Mouse (Mus musculus) G1E (cell line): Measurements from ENCODE around the gene Ifne. TPM values are rescaled to one million over a fixed set of nuclear protein-coding genes. Genes with fewer than 3 reads are reported as not detected.

Source experiments
- ATAC-seq: 2 replicates; pipeline ENCODE4 v1.8.0; 2016; ENCODE audit warnings: mild to moderate bottlenecking; ENCODE audit not compliant: insufficient number of reproducible peaks, poor library complexity, low FRiP score, severe bottlenecking; ENCODE audit errors: extremely low read depth
- DNase-seq: peaks from one replicate; pipeline ENCODE4 v3.0.0; 2012; ENCODE audit warnings: low spot score
- H3K27me3 ChIP-seq: 2 replicates; pipeline ENCODE4 v1.6.1; 2012; ENCODE audit warnings: mild to moderate bottlenecking, low read length, inconsistent platforms; ENCODE audit not compliant: insufficient read depth
- H3K36me3 ChIP-seq: replicated peaks from 2 replicates; pipeline ENCODE3; 2012; ENCODE audit warnings: mild to moderate bottlenecking, inconsistent platforms
- H3K4me1 ChIP-seq: 2 replicates; pipeline ENCODE4 v1.6.1; 2012; ENCODE audit warnings: low read depth, low read length, inconsistent platforms, mixed read lengths; ENCODE audit not compliant: insufficient read depth
- H3K4me3 ChIP-seq: 2 replicates; pipeline ENCODE4 v1.5.1; 2012; ENCODE audit warnings: low read depth, mild to moderate bottlenecking, inconsistent platforms, low read length, moderate library complexity, mixed read lengths
- H3K9me3 ChIP-seq: replicated peaks from 2 replicates; pipeline ENCODE4 v1.6.1; 2012; ENCODE audit warnings: inconsistent platforms
- CTCF ChIP-seq: IDR thresholded peaks from 2 replicates; pipeline ENCODE4 v1.5.1; 2012; ENCODE audit warnings: low read depth, low read length, inconsistent platforms, mixed read lengths
- GATA1 ChIP-seq: IDR thresholded peaks from 2 replicates; pipeline ENCODE4 v1.6.1; 2012; ENCODE audit warnings: borderline replicate concordance, low read length, inconsistent platforms, mixed read lengths
- GATA2 ChIP-seq: IDR thresholded peaks from 2 replicates; pipeline ENCODE4 v1.6.1; 2012; ENCODE audit warnings: low read depth, low read length, inconsistent platforms, borderline replicate concordance
- POLR2AphosphoS5 ChIP-seq: IDR thresholded peaks from 2 replicates; pipeline ENCODE4 v1.6.1; 2012; ENCODE audit warnings: low read depth, low read length, inconsistent platforms; ENCODE audit not compliant: insufficient replicate concordance
- TAL1 ChIP-seq: conservative IDR thresholded peaks from 2 replicates; pipeline ENCODE4 v1.6.1; 2012; ENCODE audit warnings: low read depth, low read length, inconsistent platforms, mixed read lengths
- polyA plus RNA-seq: library from polyadenylated mRNA; stranded (reverse); fragments of >175 nt; gene quantifications from 2 replicates; pipeline ENCODE4 v1.2.3, GENCODE M21; 2012
- total RNA-seq, 2 experiments: library from RNA; stranded (forward) in 1 of 2; stranded (reverse) in 1 of 2; fragments of 200-1000 nt in 1 of 2; fragments of >200 nt in 1 of 2; fragmentation: Nextera tagmentation in 1 of 2; gene quantifications; 2 replicates each; pipeline ENCODE4 v1.2.3; 2014 to 2017

Ifne gene
- total RNA-seq (2014; fragmentation: Nextera tagmentation) (not detected in 2 replicates), total RNA-seq (2017) (0.23 TPM in 1 of 2 replicates, not detected in the other), polyA plus RNA-seq (not detected in 2 replicates)

GRCm38 (mm10) chr4:88880101-88880500 is at the start of gene Ifne:
TSS of gene Ifne (minus strand) at chr4:88880201.
- peaks cover 9% of the 10 kb centered on the region; the same call in 1 of the 2 replicates for H3K9me3 ChIP-seq
- H3K4me3 ChIP-seq: no peak within 1 kb of the TSS
- no peak for DNase-seq
- no peaks in the 10 kb centered on the region for H3K36me3 ChIP-seq
- ATAC-seq: no peak
- no peaks in the 10 kb centered on the region for H3K4me1 ChIP-seq
- no peak for TF ChIP-seq POLR2AphosphoS5
- no peak for TF ChIP-seq TAL1
- TF ChIP-seq CTCF: no peak
- TF ChIP-seq GATA2: no peak
- no peak for TF ChIP-seq GATA1
- H3K27me3 ChIP-seq: no peaks in the 10 kb centered on the region

DNA sequence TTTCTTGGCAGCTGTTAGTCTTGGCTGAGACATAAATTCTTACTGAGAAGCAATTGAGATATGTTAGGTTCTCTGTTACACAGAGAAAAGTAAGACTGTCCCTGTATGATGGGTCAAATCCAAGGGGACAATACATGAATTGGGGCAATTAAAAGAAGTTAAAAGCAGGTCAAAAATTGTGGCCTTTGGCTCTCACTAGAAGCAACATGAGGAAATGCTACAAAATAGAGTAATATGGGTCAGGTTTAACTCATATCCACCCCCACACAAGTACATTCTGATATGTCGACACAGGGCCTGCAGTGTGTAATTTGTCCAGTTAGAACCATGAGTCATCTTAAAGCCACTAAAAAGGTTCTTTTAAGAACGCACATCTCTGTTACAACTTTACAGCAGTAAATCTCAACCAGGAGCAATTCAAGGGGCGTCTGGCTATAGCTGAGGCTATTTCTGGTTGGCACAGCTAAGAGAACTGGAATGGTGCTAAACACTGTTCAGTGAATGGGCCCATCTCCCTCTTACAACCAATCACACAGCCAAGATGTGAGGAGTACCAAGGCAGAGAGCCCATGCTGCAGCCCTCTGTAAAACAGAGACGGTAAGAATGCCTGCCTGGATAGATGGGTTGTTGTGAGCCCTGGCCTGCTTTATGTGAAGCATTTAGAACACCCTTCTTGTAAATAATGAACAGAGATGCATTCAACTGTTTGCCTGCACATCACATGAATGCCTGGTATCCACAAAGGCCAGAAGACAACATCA is 48.5 kb upstream of the Ifne start:
- DNase-seq: no peak

DNA sequence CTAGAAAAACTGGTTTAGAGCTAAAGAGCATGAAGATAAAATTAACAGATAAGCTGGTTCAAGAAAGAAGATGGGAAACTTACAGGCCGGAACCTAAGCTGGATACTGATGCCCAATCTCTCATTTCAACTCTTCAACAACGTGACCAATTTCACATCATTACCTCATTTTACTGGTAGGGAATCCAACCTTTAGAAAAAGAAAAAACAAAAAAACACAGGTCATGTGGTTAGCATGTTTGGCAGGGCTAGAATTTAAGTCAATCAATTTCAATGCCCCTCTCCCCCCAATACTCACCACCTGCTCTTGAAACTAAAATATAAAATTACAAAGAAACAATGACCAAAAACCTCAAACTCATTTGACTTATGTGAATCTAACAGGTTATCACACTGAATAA is 47.8 kb upstream of the Ifne start:
- no peaks in the 10 kb centered on the region for H3K27me3 ChIP-seq
- DNase-seq (no peak), ATAC-seq (no peak)
- H3K4me1 ChIP-seq: no peaks in the 10 kb centered on the region
- no peaks in the 10 kb centered on the region for H3K36me3 ChIP-seq
- H3K4me3 ChIP-seq: no peak overlapping the region
- peaks cover 19% of the 10 kb centered on the region for H3K9me3 ChIP-seq
- TF ChIP-seq GATA2: no peak
- TF ChIP-seq POLR2AphosphoS5: no peak
- TF ChIP-seq GATA1: no peak
- no peak for TF ChIP-seq TAL1
- TF ChIP-seq CTCF: no peak

More for the DNA sequence above, 48.5 kb upstream of the Ifne start:
- Histone ChIP-seq H3K9me3 (peaks cover 19% of the 10 kb centered on the region), H3K27me3 (no peaks in the 10 kb centered on the region), H3K36me3 (no peaks in the 10 kb centered on the region), H3K4me1 (no peaks in the 10 kb centered on the region), H3K4me3 (no peak overlapping the region)
- TF ChIP-seq TAL1 (no peak), GATA1 (no peak), CTCF (no peak), POLR2AphosphoS5 (no peak), GATA2 (no peak)
- ATAC-seq: no peak

GRCm38 (mm10) chr4:88926637-88927036 is 46.6 kb upstream of the Ifne start:
- H3K27me3 ChIP-seq: no peaks in the 10 kb centered on the region
- no peaks in the 10 kb centered on the region for H3K4me1 ChIP-seq
- ATAC-seq (no peak), DNase-seq (no peak)
- peaks cover 20% of the 10 kb centered on the region for H3K9me3 ChIP-seq
- TF ChIP-seq GATA1 (no peak), POLR2AphosphoS5 (no peak), TAL1 (no peak), CTCF (no peak), GATA2 (no peak)
- H3K36me3 ChIP-seq: no peaks in the 10 kb centered on the region
- H3K4me3 ChIP-seq: no peak overlapping the region

GRCm38 (mm10) chr4:88926082-88926481 is 46.1 kb upstream of the Ifne start:
- H3K4me1 ChIP-seq: no peaks in the 10 kb centered on the region
- H3K4me3 ChIP-seq: no peak overlapping the region
- ATAC-seq (no peak), DNase-seq (no peak)
- H3K36me3 ChIP-seq: no peaks in the 10 kb centered on the region
- H3K9me3 ChIP-seq: peaks cover 20% of the 10 kb centered on the region
- TF ChIP-seq TAL1 (no peak), POLR2AphosphoS5 (no peak), CTCF (no peak), GATA2 (no peak), GATA1 (no peak)
- H3K27me3 ChIP-seq: no peaks in the 10 kb centered on the region

DNA sequence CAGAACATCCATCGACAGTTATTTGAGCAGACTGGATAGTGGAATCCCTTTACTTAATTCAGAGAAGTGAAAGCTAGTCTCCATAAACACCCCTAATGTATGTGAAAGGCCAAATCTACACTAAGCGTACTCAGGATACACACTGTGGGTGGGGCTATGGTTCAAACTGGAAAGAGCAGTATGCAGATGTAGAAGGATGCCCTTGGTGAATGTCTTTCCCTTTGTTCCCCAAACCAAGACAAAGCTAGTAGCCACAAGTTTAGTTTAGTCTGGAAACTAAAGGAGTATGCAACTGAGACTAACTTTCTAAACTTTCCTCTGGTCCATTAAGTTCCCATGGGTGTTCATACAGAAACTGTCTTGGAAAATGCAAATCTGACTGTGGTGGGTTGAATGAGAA is 45.5 kb upstream of the Ifne start:
- DNase-seq (no peak), ATAC-seq (no peak)
- no peaks in the 10 kb centered on the region for H3K27me3 ChIP-seq
- TF ChIP-seq POLR2AphosphoS5 (no peak), TAL1 (no peak), GATA2 (no peak)
- H3K4me3 ChIP-seq: no peak overlapping the region
- H3K9me3 ChIP-seq: peaks cover 20% of the 10 kb centered on the region
- no peaks in the 10 kb centered on the region for H3K36me3 ChIP-seq
- no peaks in the 10 kb centered on the region for H3K4me1 ChIP-seq
